Mouse (Mus musculus): ENCODE results near the gene Mast1. TPM values are rescaled to one million over a fixed set of nuclear protein-coding genes. Genes with fewer than 3 reads are reported as not detected.
"Not testable (repeated sequence)": the region's sequence is repeated elsewhere in the genome, so short reads cannot be mapped to it uniquely, and the experiment has no call there.

Gene Mast1
- polyA plus RNA-seq, 1 experiment from 2014 or later, result 81.1 TPM

GRCm38 (mm10) chr8:84912895-84913501 lies 24.2 kb downstream of the Mast1 start:
- Histone ChIP-seq H3K36me3 (peaks cover 72% of the 10 kb centered on the region), H3K4me1 (replicated peaks) (peaks cover 13% of the 10 kb centered on the region), H3K9ac (peak overlapping the region; percentile 16; the same call in 1 of the 2 replicates), H3K27ac (replicated peaks) (no peak overlapping the region), H3K27me3 (peaks cover 17% of the 10 kb centered on the region; the same call in 1 of the 2 replicates), H3K4me3 (peak overlapping the region; percentile 9), H3K4me2 (peak overlapping the region; percentile 51), H3K9me3 (no peaks in the 10 kb centered on the region)
- WGBS, result 6% methylated on average over 55 of the region's 55 CpGs
- ATAC-seq (ENCODE audit: low FRiP score, low read depth), result no peak

- no peak overlapping the region for H3K27ac ChIP-seq (replicated peaks)
- WGBS, result 22% methylated on average over 27 of the region's 27 CpGs
- H3K36me3 ChIP-seq, result peaks cover 66% of the 10 kb centered on the region
- H3K9ac ChIP-seq, result no peak overlapping the region
- peaks cover 17% of the 10 kb centered on the region; the same call in 1 of the 2 replicates for H3K27me3 ChIP-seq
- H3K4me2 ChIP-seq, result peak overlapping the region; percentile 51; the same call in 1 of the 2 replicates
- no peaks in the 10 kb centered on the region for H3K9me3 ChIP-seq
- ATAC-seq (ENCODE audit: low FRiP score, low read depth), result 0 out of 2 replicates have a peak, but pooled peaks have one; percentile 16
- H3K4me1 ChIP-seq (replicated peaks), result peaks cover 13% of the 10 kb centered on the region
- no peak overlapping the region for H3K4me3 ChIP-seq
Measured at GRCm38 (mm10) chr8:84912391-84912790, 24.8 kb downstream of the Mast1 start.

- Histone ChIP-seq H3K27ac (replicated peaks) (no peak overlapping the region), H3K4me2 (no peak overlapping the region), H3K4me3 (no peak overlapping the region), H3K4me1 (replicated peaks) (peaks cover 13% of the 10 kb centered on the region), H3K36me3 (peaks cover 60% of the 10 kb centered on the region), H3K9ac (no peak overlapping the region), H3K9me3 (no peaks in the 10 kb centered on the region), H3K27me3 (peaks cover 17% of the 10 kb centered on the region; the same call in 1 of the 2 replicates)
- WGBS, result 82% methylated on average over 9 of the region's 9 CpGs
- ATAC-seq (ENCODE audit: low FRiP score, low read depth), result no peak
Measured at GRCm38 (mm10) chr8:84911854-84912253, 25.3 kb downstream of the Mast1 start.

GRCm38 (mm10) chr8:84910551-84910950 lies 26.6 kb downstream of the Mast1 start:
- Histone ChIP-seq H3K9ac (no peak overlapping the region), H3K4me1 (replicated peaks) (peaks cover 13% of the 10 kb centered on the region), H3K4me3 (no peak overlapping the region), H3K9me3 (no peaks in the 10 kb centered on the region), H3K36me3 (peaks cover 47% of the 10 kb centered on the region), H3K27ac (replicated peaks) (no peak overlapping the region), H3K27me3 (peaks cover 16% of the 10 kb centered on the region; the same call in 1 of the 2 replicates), H3K4me2 (no peak overlapping the region)
- no peak for ATAC-seq (ENCODE audit: low FRiP score, low read depth)
- WGBS, result 93% methylated on average over 6 of the region's 6 CpGs

GRCm38 (mm10) chr8:84909949-84910348 lies 27.2 kb downstream of the Mast1 start:
- 85% methylated on average over 5 of the region's 5 CpGs for WGBS
- Histone ChIP-seq H3K4me1 (replicated peaks) (peaks cover 13% of the 10 kb centered on the region), H3K27me3 (peaks cover 12% of the 10 kb centered on the region; the same call in 1 of the 2 replicates)

GRCm38 (mm10) chr8:84909162-84909767 lies 27.9 kb downstream of the Mast1 start:
- Histone ChIP-seq H3K9ac (no peak overlapping the region), H3K4me3 (peak overlapping the region; percentile 35), H3K4me2 (peak overlapping the region; percentile 62), H3K9me3 (no peaks in the 10 kb centered on the region), H3K27me3 (peaks cover 14% of the 10 kb centered on the region; the same call in 1 of the 2 replicates), H3K4me1 (replicated peaks) (peaks cover 13% of the 10 kb centered on the region), H3K36me3 (peaks cover 35% of the 10 kb centered on the region), H3K27ac (replicated peaks) (no peak overlapping the region)
- no peak; the same call in 1 of the 2 replicates for ATAC-seq (ENCODE audit: low FRiP score, low read depth)
- 47% methylated on average over 20 of the region's 20 CpGs for WGBS

More at GRCm38 (mm10) chr8:84909949-84910348, 27.2 kb downstream of the Mast1 start:
- H3K4me3 ChIP-seq, result no peak overlapping the region
- H3K36me3 ChIP-seq, result peaks cover 41% of the 10 kb centered on the region
- H3K9ac ChIP-seq, result no peak overlapping the region
- no peak overlapping the region for H3K4me2 ChIP-seq
- no peak for ATAC-seq (ENCODE audit: low FRiP score, low read depth)
- no peaks in the 10 kb centered on the region for H3K9me3 ChIP-seq
- H3K27ac ChIP-seq (replicated peaks), result no peak overlapping the region

GRCm38 (mm10) chr8:84908421-84909161 lies 28.6 kb downstream of the Mast1 start, which contains the start of gene Dnase2a:
Gene Dnase2a (plus strand): TSS chr8:84908560.
- no peaks in the 10 kb centered on the region for H3K9me3 ChIP-seq
- H3K36me3 ChIP-seq, result peaks cover 31% of the 10 kb centered on the region
- H3K4me2 ChIP-seq, result peak within 1 kb of the TSS; percentile 62
- peak within 1 kb of the TSS; percentile 39 for H3K9ac ChIP-seq
- no peak within 1 kb of the TSS for H3K27ac ChIP-seq (replicated peaks)
- H3K4me3 ChIP-seq, result peak within 1 kb of the TSS; percentile 35
- WGBS, result 2% methylated on average over 45 of the region's 45 CpGs
- peak; percentile 80 for ATAC-seq (ENCODE audit: low FRiP score, low read depth)
- H3K4me1 ChIP-seq (replicated peaks), result peaks cover 13% of the 10 kb centered on the region
- 0 out of 2 replicates have a peak, but pooled peaks cover 11% of the 10 kb centered on the region for H3K27me3 ChIP-seq

- not testable (repeated sequence) for H3K9ac ChIP-seq; H3K27ac ChIP-seq (replicated peaks); ATAC-seq (ENCODE audit: low FRiP score, low read depth); H3K9me3 ChIP-seq
- Histone ChIP-seq H3K27me3 (0 out of 2 replicates have a peak, but pooled peaks cover 11% of the 10 kb centered on the region), H3K36me3 (peaks cover 28% of the 10 kb centered on the region), H3K4me1 (replicated peaks) (peaks cover 17% of the 10 kb centered on the region), H3K4me3 (peak overlapping the region; percentile 35), H3K4me2 (peak overlapping the region; percentile 62)
- WGBS, result 33% methylated on average over 7 of the region's 7 CpGs
Measured at GRCm38 (mm10) chr8:84907979-84908378, 29.2 kb downstream of the Mast1 start.

- WGBS, result 82% methylated on average over 8 of the region's 8 CpGs
- H3K27me3 ChIP-seq, result 0 out of 2 replicates have a peak, but pooled peaks cover 11% of the 10 kb centered on the region
- no peak for ATAC-seq (ENCODE audit: low FRiP score, low read depth)
Measured at GRCm38 (mm10) chr8:84907493-84907892, 29.7 kb downstream of the Mast1 start.

GRCm38 (mm10) chr8:84907037-84907436 lies 30.1 kb downstream of the Mast1 start:
- H3K27me3 ChIP-seq, result 0 out of 2 replicates have a peak, but pooled peaks cover 11% of the 10 kb centered on the region

More at GRCm38 (mm10) chr8:84907493-84907892, 29.7 kb downstream of the Mast1 start:
- Histone ChIP-seq H3K4me3 (no peak overlapping the region), H3K4me2 (no peak overlapping the region), H3K9ac (no peak overlapping the region), H3K36me3 (peaks cover 24% of the 10 kb centered on the region), H3K9me3 (no peaks in the 10 kb centered on the region), H3K4me1 (replicated peaks) (peaks cover 19% of the 10 kb centered on the region), H3K27ac (replicated peaks) (no peak overlapping the region)

GRCm38 (mm10) chr8:84904351-84904750 lies 32.8 kb downstream of the Mast1 start:
- H3K27ac ChIP-seq (replicated peaks), result no peak overlapping the region
- 88% methylated on average over 7 of the region's 7 CpGs for WGBS
- H3K4me3 ChIP-seq, result no peak overlapping the region
- no peaks in the 10 kb centered on the region for H3K36me3 ChIP-seq
- no peak for ATAC-seq (ENCODE audit: low FRiP score, low read depth)
- no peak overlapping the region for H3K9ac ChIP-seq
- peaks cover 12% of the 10 kb centered on the region; the same call in 1 of the 2 replicates for H3K27me3 ChIP-seq
- H3K4me2 ChIP-seq, result no peak overlapping the region
- peaks cover 22% of the 10 kb centered on the region for H3K4me1 ChIP-seq (replicated peaks)
- H3K9me3 ChIP-seq, result no peaks in the 10 kb centered on the region

More at GRCm38 (mm10) chr8:84907037-84907436, 30.1 kb downstream of the Mast1 start:
- Histone ChIP-seq H3K9me3 (no peaks in the 10 kb centered on the region), H3K4me1 (replicated peaks) (peaks cover 22% of the 10 kb centered on the region), H3K4me3 (no peak overlapping the region), H3K27ac (replicated peaks) (no peak overlapping the region), H3K4me2 (no peak overlapping the region), H3K36me3 (peaks cover 19% of the 10 kb centered on the region), H3K9ac (no peak overlapping the region)
- ATAC-seq (ENCODE audit: low FRiP score, low read depth), result no peak
- 93% methylated on average over 9 of the region's 9 CpGs for WGBS

All from hindbrain, embryonic 15.5 days (tissue).